Mouse (Mus musculus): ENCODE results near the gene Wdr37.

Wdr37 gene

DNA sequence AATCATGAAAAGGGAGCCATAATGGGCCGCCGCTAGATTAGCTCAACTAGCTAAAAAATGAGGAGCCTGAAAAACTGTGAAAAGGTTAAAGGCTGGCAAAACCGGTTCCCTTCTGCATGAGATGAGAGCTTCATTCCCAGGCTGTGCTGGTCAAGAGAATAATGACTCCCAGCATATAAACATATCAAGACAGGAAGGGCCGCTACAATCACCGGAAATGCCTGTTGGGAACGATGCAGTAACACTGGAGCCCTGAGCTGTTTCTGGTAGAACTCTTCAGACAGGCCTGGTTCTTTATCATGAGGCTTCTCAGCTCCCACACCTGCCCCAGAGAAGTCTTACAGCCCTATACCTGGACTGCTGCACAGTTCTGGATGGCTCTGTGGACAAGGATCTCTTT lies 31.8 kb downstream of the Wdr37 start:
- no peak for DNase-seq (ENCODE audit: low spot score)

DNA sequence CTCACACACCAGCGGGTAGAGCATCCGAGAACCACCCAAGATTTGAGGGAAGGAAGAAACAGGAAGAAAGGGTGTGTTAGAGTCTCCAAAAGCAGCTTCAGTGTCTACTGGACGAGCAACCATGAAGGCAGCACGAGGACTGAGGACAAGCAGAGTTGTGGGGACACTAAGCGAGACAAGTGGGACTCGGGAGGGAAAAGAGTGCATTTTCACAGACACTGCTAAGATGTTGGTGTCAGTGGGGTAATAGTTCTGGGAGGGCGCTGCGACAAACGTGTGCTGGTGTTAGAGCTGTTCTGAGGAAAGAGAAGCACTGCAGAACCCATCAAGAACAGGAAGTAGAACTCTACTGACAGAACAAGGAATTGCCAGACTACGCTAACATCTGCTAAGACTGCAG lies 32.6 kb downstream of the Wdr37 start:
- no peak for DNase-seq (ENCODE audit: low spot score)

DNA sequence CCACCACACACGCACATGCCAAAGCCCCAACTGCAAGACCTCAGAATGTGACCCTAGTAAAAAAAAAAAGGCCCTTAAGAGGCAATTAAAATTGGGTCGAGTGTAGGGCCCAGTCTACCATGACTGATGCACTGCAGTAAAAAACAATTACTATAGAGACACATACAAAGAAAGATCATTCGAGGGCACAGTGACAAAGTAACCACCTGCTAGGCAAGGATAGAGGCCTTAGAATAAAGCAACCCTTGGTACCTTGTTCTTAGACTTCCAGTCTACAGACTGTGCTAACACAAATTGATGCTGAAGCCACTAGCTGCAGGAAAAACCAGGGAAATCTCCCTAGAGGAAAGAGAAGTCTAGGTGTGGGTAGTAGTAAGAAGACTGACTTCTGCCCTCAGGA lies 33.3 kb downstream of the Wdr37 start:
- DNase-seq (ENCODE audit: low spot score) = no peak

DNA sequence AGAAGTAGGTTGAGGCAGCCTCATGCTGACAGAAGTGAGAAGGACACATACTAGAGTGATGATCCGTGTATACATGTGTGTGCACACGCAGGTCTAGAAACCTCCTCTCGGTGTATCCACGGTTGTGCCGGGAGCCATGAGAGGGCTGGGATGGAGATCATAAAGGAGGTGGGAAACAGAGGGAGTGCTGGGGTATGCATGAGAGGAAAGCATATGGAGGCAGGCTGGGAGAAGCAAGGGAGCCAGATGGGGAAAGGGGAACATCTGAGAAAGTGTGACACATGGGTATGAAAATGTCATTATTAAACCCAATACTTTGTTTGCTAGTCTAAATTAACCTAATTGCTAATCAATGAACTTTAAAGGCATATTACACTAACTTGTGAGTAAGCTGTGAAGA lies 37.1 kb downstream of the Wdr37 start:
- no peak for DNase-seq (ENCODE audit: low spot score)

DNA sequence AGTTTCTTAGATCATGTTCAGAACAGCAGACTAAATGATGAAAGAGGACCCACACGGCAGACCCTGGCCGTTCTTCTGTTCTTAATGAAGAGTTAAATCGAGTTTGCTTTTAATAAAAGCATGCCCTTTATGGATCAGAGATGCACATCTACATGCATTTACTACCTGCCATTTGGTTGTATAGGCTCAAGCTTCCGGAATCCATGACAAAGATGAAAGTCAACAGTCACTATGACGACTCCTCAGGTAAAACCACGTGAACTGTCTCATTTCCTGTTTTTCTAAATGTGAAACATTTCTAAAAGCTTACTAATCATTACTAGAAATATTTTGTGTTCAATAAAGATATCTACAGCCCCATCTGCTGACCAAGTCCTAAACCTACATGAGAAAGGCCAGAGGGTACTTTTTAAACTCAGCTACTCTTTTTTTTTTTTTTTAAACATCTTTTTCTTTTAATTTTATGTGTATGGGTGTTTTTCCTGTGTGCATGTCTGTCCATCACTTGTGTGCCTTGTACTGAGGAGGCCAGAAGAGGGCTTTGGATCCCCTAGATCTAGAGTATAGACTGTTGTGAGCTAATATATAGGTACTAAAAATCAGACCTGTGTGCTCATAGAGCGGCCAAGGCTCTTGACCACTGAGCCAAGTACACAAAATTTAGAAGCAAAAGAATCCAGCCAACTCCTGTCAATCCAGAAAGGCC lies 40.0 kb downstream of the Wdr37 start:
- no peak for DNase-seq (ENCODE audit: low spot score)

DNA sequence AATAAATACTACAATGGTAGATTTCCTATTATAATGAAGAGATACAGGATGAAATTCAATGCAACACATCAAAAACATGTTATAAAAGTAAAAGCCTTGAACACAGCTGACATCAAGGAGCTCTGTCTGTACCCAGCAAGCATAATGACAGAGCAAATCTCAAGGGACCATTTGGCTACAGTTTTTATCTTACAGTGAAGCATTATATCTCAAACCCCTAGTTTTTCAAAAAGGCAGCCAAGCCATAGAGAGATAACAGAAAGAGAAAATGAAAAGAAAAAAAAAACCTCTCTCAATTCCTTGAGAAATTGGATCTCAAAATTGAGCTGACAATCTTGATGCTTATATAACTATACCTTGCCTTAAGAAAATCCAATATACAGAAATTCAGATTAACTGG lies 41.0 kb downstream of the Wdr37 start:
- DNase-seq (ENCODE audit: low spot score) = no peak

DNA sequence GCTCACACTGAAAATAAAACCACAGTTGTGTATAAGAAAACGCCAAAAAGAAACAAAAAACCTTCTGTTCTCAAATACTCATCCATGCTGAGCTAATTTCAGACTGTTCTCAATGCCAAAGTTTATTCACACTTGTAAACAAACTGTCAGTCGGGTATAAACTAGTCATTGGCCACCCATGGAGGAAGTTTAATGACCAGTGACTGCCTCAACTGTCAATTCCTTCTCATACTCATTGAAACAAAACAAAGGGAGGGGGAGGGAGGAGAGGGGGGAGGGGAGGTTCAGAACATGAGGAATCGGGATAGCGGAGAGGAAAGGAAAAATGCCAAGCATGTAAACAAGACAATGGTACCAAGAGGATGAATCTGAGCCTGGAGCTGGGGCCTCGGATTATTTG lies 41.9 kb downstream of the Wdr37 start:
- no peak for DNase-seq (ENCODE audit: low spot score)

DNA sequence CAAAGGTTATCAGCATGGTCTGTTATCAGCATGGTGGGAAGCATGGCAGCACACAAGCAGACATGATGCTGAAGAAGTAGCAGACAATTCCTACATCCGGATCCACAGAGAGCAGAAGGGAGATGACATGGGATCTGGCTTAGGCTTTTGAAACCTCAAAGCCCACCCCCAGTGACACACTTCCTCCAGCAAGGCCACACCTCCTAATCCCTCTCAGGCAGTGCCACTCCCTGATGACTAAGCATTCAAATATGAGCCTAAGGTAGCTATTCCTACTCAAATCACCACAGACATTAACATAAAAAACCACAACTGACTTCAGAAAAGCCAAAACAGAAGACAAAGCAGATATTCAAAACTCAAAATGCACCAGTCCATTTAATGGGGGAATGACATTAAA lies 42.8 kb downstream of the Wdr37 start:
- no peak for DNase-seq (ENCODE audit: low spot score)

DNA sequence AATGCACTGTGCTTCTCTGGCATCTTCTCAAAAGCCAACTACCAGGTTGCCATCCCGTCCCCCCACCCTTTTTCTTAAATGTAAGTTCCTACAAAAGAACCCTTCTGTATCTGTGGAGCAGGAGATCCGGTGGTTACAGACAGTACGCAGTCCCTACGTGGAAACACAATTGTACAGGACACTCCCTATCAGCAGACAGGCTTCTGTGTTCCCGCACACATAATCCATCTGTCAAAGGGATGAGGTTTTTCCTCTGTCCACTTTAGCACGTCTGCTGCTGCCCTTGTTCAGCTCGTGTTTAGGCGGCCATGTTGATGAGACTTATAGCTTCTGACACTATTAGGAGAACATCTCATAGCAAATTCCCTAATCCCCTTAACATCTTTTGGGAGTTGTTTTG lies 48.2 kb downstream of the Wdr37 start:
- no peak for DNase-seq (ENCODE audit: low spot score)

DNA sequence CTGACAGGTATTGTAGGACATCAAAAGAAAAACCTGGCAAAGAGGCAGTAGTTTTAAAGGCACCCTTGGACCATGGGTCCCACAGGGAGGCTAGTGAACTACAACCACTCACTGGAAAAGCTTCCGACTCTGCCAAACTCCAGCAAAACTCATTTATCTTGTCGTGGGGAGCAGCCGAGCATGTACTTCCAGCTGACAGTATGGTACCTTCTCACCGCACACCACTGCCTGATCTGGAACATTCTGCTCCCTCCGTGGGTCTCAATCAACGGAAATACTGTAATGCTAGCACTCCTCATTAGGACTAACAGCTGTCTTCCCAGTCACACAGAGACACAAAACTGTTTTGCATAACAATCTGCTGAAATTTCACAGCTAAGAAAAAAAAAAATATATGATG lies 48.6 kb downstream of the Wdr37 start:
- no peak for DNase-seq (ENCODE audit: low spot score)

DNA sequence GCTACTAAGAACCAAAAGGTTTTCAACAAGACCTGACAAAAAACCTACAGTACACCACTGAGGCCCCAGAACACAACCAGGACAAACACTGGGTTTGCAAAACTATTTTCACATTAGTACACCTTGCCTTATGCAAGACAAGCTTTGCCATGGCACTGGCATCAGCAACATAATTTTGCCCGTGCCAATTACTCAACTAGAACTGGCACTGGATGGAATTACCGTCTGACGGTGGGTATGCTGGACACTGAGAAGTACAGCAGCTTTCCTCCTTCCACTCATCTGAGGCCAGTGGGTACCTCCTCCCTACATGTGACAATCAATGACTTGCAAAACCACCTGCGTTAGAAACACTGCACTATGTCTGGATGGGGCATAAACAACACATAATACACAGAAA lies 49.5 kb downstream of the Wdr37 start:
- DNase-seq (ENCODE audit: low spot score) = no peak

DNA sequence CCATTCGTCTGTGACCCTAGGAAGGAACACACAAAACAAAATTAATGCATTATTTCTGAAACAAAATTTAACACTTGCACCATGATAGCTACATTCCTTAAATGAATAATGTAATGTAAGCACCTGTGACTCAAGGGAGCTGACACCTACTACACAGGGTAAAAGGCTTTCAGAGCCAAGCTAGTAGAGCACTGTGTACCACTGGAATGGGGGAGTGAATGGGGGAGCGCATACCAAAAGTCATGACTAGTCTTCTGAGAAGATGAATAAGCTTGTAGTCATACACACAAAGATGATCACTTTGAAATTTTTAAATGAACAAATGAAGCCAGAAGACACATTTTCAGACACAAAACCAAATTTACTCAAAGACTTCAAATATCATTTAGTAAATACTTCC lies 65.8 kb downstream of the Wdr37 start:
- DNase-seq (ENCODE audit: low spot score) = no peak

DNA sequence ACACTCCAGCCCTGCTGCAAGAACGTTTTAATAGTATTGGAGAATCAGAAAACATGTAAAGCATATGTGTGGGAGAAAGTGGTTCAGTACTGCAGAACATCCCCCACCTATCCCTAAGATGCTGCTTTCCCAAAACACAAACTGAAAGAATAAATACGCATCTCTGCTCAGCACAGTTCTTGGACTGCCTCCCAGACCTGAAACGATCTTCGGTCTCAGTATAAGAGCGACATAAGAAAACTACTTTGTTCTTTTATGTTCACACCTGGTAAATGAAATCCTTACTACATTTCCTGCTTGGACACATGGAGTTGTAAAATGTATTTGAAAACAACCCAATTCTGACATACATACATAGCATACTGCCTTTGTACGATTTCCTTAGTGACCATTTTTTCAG lies 71.1 kb downstream of the Wdr37 start:
- DNase-seq (ENCODE audit: low spot score) = no peak

DNA sequence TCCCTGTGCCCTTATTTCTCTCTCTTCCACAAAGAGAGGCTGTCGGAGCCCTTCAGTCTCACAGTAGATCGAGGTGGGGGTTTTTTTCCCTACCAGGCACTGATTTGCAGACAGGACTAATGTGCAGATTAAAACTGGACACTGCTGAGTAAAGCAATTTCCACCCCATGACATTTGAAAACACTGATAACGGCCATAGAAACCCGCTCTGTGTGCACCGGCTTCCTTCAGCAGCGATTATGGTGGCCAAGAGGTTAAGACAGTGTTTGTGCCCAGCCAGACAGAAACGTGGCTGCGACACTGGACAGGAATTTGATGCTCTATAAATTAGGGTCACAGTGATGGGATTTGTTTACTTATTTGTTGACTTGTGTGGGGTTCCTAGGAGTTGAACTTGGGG lies 78.5 kb downstream of the Wdr37 start:
- DNase-seq (ENCODE audit: low spot score) = no peak

DNA sequence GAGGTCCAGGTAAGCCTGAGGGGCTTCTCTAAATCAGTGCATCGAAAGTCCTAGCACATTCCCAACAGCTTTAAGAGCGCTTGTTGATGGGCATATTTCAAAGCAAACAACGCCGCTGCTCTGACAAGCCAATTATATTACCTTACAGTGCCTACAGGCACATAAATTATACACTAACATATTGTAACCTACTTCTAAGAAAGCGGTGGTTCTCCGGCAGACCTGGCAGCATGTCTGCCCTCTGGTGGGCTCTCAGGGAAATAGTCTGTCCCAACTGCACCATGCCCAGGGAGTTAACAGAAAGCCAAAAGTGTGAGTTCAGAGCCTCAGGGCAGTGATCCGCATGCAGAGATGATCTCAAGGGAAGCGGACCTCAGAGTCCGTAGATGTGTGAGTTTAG lies 86.5 kb downstream of the Wdr37 start:
- peak; percentile 54 for DNase-seq (ENCODE audit: low spot score)

DNA sequence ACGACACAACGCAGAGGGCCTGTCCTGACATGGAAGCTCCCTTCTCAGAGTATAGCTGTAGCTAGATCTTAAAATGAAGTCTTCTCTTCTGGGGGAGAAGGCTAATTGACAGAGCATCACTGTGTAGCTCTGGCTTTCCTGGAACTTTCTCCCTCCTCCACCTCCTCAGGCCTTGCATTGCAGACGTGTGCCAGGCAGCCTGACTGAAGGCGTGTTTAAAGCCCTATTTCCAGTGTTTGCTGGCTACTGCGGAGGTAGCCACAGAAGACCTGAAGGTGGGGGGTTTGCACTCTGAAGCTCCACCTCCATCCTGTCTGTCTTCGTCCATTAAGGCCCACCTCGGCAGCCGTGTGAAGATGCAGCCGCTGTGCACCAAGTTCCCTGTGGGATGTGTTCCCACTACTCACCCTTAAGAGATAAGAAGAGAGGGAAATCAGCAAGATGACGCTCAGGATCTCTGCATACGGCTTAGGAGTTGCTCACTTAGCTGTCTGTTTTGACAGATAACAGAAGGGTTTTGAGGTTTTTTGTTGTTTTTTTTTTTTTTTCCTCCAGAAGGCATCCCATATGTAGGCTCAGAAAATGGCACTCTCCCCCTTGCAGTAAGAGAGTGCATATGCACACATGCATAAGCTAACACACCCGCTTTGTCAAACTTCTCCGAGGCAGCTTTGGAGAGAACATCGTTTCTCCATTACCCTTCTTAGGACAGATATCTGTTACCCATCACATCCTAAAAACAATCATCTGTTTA lies 87.2 kb downstream of the Wdr37 start:
- DNase-seq (ENCODE audit: low spot score) = no peak

DNA sequence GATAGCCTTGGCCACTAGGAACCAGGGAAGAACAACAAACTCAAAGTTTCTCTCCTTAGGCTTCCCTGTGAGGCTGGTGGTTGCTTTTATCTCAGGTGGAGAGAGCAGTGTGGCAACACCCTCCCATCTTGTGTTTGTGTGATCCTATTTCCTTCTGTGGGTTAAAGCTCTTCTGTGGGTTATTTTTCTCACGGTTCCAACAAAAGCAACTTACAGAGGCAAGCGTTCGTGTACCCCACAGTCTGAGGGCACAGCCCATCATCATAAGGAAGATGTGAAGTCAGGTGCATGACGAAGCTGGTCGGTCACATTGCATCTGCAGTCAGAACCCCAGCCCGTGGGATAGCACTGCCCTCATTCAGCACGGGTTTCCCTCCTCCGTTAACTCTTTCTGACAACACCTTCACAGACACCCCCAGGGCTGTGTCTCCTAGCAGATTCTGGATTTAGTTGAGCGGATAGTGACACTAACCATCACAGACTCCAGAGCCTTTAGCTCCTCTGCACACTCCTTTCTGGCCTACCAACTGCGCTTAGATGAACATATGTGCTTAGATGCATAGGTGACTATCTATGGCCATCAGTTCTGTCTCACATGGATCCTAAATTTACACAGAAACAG lies 87.9 kb downstream of the Wdr37 start:
- DNase-seq (ENCODE audit: low spot score) = no peak

DNA sequence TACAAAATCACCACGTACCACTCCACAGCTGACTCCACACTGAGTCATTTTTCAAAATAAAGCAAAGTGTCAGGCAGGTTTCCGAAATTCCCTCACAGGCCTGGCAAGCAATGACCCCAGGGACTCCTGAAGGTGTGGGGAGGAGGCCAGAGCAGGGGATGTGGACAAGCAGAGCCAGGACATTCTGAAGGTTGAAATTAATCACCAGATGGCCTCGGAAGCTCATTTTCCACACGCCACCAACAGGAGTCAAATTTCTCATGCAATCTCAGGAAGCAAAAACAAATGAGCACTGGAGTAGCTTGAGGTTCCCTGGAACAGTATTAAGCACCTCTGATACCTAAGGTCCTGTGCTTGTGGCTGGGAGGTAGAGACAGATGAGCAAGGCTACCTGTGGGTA lies 89.1 kb downstream of the Wdr37 start:
- no peak for DNase-seq (ENCODE audit: low spot score)

DNA sequence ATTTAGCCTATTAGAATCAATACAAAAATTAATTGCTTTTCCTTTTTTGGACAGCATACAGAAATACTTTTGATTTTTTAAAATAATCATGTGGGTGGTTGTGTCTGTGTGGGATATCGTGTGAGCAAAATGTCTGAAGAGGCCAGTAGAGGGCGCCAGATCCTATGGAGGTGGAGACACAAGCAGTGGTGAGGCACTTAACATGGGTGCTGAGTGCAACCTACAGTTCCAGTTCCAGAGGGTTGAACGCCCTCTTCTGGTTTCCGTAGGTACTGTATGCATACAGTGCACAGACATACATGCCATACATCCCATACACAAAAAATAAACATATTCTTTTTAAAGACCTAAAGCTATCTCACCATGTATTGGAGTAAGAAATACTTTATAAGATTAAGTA lies 91.3 kb downstream of the Wdr37 start:
- DNase-seq (ENCODE audit: low spot score) = peak; percentile 71

DNA sequence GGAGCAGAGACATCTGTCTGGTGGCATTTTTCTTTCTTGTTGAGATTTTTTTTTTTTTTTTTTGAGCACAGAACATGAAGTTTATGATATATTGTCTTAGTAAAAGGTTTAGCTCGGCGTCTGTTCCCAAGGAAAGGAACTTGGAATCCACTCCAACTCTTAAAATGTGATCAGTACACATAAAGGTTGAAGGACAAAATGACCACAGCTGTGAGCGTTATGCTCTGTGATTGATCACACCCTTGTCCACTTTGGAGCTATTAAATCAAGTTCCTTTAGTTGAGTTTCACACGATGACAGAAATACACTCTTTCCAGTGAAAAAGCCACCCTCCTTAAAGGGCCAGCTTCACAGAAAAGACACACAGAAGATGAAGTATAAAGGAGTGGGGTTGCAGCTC lies 101.1 kb downstream of the Wdr37 start:
- DNase-seq (ENCODE audit: low spot score) = no peak

DNA sequence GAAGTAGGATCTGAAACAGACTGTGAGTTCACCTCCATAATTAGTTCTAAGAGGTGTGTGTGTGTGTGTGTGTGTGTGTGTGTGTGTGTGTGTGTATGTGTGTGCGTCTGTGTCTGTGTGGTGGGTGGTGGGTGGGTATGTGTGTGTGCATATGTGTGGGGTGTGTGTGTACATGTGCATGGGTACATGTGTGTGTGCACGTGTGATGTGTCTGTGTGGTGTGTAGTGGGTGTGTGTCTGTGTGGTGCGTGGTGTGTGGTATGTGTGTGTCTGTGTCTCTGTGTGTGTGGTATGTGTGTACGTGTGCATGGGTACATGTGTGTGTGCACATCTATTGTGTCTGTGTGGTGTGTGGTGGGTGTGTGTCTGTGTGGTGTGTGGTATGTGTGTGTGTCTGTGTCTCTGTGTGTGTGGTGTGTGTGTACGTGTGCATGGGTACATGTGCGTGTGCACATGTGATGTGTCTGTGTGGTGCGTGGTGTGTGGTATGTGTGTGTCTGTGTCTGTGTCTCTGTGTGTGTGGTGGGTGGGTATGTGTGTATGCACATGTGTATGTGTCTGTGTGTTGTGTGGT lies 102.0 kb downstream of the Wdr37 start:
- no peak for DNase-seq (ENCODE audit: low spot score)

DNA sequence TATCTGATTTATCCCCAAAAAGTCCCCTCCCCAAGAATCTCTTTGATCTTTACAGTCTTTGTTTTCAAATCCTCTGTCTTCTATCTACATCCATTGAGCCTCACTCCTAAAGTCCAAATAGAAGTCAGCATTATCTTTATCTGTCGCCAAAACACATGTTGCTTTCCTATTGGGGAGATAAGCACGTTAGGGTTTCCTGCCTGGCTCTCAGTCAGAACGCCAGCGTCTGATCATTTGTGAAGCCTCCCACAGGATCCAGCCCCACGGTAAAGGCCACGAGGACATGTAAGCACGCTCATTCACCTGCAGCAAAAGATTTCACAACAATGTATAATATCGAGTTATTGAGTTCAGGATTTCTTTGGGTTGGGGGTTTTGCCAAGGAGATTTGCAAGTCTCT lies 110.8 kb downstream of the Wdr37 start:
- no peak for DNase-seq (ENCODE audit: low spot score)
